Mouse (Mus musculus) kidney, adult 2 months (tissue): Measurements from ENCODE around the gene Adcy7.

Experiments
- CTCF ChIP-seq: fragments of 200-500 bp; conservative IDR thresholded peaks from 2 replicates; pipeline ENCODE4 v1.5.1; 2011; ENCODE audit warnings: low read depth, mild to moderate bottlenecking, control low read depth, low read length, moderate library complexity, mixed read lengths; ENCODE audit not compliant: insufficient read depth, insufficient read length
- POLR2A ChIP-seq: fragments of 200-500 bp; IDR thresholded peaks from one replicate; pipeline ENCODE4 v1.6.1; 2011; ENCODE audit warnings: low read depth, low read length, control low read depth

DNA sequence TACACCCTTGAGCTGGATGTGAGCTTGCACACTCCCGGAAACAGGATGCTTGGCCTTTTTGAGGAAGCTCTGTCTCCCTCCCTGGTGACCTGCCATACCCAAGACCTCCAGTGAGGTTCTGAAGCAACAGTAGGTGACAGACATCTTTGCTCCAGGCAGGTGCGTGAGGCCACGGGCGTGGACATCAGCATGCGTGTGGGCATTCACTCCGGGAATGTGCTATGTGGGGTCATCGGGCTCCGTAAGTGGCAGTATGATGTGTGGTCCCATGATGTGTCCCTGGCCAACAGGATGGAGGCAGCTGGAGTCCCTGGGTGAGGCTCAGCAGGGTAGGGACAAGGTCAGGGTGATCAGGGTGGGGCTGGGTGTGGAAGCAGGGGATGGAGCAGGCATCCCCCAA lies 43.1 kb downstream of the Adcy7 start:
- TF ChIP-seq CTCF (no peak), POLR2A (no peak)
